Mouse (Mus musculus) regulatory T cell (primary cell): ENCODE results near the gene Abcg5.

ENCODE experiments used
- in situ Hi-C: fragments of 300-600 bp; cut with MboI, MseI; formaldehyde crosslinking; loops from one replicate; pipeline ENCODE4 v1.15.1; 2025; ENCODE audit warnings: high pct_unique_total_duplicates

The Abcg5 gene

GRCm38 (mm10) chr17:84682734-84683717 is at the start of gene Abcg5:
Abcg5 (minus strand) TSS chr17:84683011.
- in situ Hi-C loops = no loop called here

- in situ Hi-C loops = no loop called here
Observed at GRCm38 (mm10) chr17:84732612-84733011, 49.8 kb upstream of the Abcg5 start.

- in situ Hi-C loops = no loop called here
Observed at GRCm38 (mm10) chr17:84731361-84731760, 48.5 kb upstream of the Abcg5 start.

GRCm38 (mm10) chr17:84729140-84729539 is 46.3 kb upstream of the Abcg5 start:
- in situ Hi-C loops = no loop called here

GRCm38 (mm10) chr17:84728201-84728911 is 45.5 kb upstream of the Abcg5 start:
- in situ Hi-C loops = no loop called here

GRCm38 (mm10) chr17:84725163-84725562 is 42.4 kb upstream of the Abcg5 start:
- in situ Hi-C loops = no loop called here

- in situ Hi-C loops = no loop called here
Observed at GRCm38 (mm10) chr17:84724028-84724427, 41.2 kb upstream of the Abcg5 start.

- in situ Hi-C loops = no loop called here
Observed at GRCm38 (mm10) chr17:84719105-84719504, 36.3 kb upstream of the Abcg5 start.

- in situ Hi-C loops = no loop called here
Observed at GRCm38 (mm10) chr17:84717416-84717815, 34.6 kb upstream of the Abcg5 start.

- in situ Hi-C loops = no loop called here
Observed at GRCm38 (mm10) chr17:84716252-84716872, 33.6 kb upstream of the Abcg5 start.

- in situ Hi-C loops = no loop called here
Observed at GRCm38 (mm10) chr17:84714930-84715329, 32.1 kb upstream of the Abcg5 start.

GRCm38 (mm10) chr17:84713563-84714164 is 30.9 kb upstream of the Abcg5 start:
- in situ Hi-C loops = no loop called here

GRCm38 (mm10) chr17:84709403-84709851 is 26.6 kb upstream of the Abcg5 start:
- in situ Hi-C loops = no loop called here

GRCm38 (mm10) chr17:84708818-84709217 is 26.0 kb upstream of the Abcg5 start:
- in situ Hi-C loops = no loop called here

GRCm38 (mm10) chr17:84707407-84707806 is 24.6 kb upstream of the Abcg5 start:
- in situ Hi-C loops = no loop called here

- in situ Hi-C loops = no loop called here
Observed at GRCm38 (mm10) chr17:84698727-84699126, 15.9 kb upstream of the Abcg5 start.

- in situ Hi-C loops = no loop called here
Observed at GRCm38 (mm10) chr17:84696537-84696936, 13.7 kb upstream of the Abcg5 start.

- in situ Hi-C loops = no loop called here
Observed at GRCm38 (mm10) chr17:84693741-84694140, 10.9 kb upstream of the Abcg5 start.

- in situ Hi-C loops = no loop called here
Observed at GRCm38 (mm10) chr17:84690111-84690510, 7.3 kb upstream of the Abcg5 start.

- in situ Hi-C loops = no loop called here
Observed at GRCm38 (mm10) chr17:84689316-84689715, 6.5 kb upstream of the Abcg5 start.

GRCm38 (mm10) chr17:84688834-84689233 is 6.0 kb upstream of the Abcg5 start:
- in situ Hi-C loops = no loop called here

- in situ Hi-C loops = no loop called here
Observed at GRCm38 (mm10) chr17:84687994-84688393, 5.2 kb upstream of the Abcg5 start.
